Mouse (Mus musculus) Patski (cell line): Measurements from ENCODE around the gene Atp2a1. TPM values are rescaled to one million over a fixed set of nuclear protein-coding genes. Genes with fewer than 3 reads are reported as not detected.

ENCODE experiments used
- ATAC-seq: fragments of 100-300 bp; one replicate; pipeline ENCODE4 v1.8.0; 2021
- CTCF ChIA-PET: fragments of 350-600 bp; sonication (Branson Sonifier 250); formaldehyde crosslinking; loops from one replicate; lab custom pipeline; 2022; ENCODE audit warnings: inconsistent platforms; lab: Charles Lee
- POLR2A ChIA-PET: fragments of 350-600 bp; sonication (Branson Sonifier 250); formaldehyde crosslinking; loops from one replicate; lab custom pipeline; 2022; ENCODE audit warnings: antibody characterized with exemption, inconsistent platforms; lab: Charles Lee
- DNase-seq: peaks from one replicate; pipeline ENCODE4 v3.0.0-alpha.2; 2011; ENCODE audit warnings: low read depth, low spot score
- H3K27me3 ChIP-seq: fragments of 371-371 bp; one replicate; pipeline ENCODE4 v1.5.1; 2021
- CTCF ChIP-seq: fragments of 100-300 bp; IDR thresholded peaks from one replicate; pipeline ENCODE4 v1.5.1; 2021
- in situ Hi-C: fragments of 300-500 bp; cut with MboI; formaldehyde crosslinking; loops from 3 replicates; pipeline ENCODE4 v1.11.1; 2018; ENCODE audit warnings: low pct_unique_long_range_greater_than_20kb, mixed read lengths
- polyA plus RNA-seq: library from polyadenylated mRNA; unstranded; gene quantifications from one replicate; pipeline ENCODE4 v1.2.3, GENCODE M21; 2021

The Atp2a1 gene
- polyA plus RNA-seq, 1 experiment from 2014 or later, result 0.10 TPM

- ATAC-seq, result no peak
- no peaks in the 10 kb centered on the region for H3K27me3 ChIP-seq
- in situ Hi-C loops, result loop anchor here (5.0 kb wide), 1 partner anchor 129 kb away; no protein-coding TSS in a partner anchor
- no peak for TF ChIP-seq CTCF
- no peak for DNase-seq
- CTCF ChIA-PET, result no interaction called here
- POLR2A ChIA-PET, result no interaction called here
These were observed 65.1 kb downstream of the Atp2a1 start for GRCm38 (mm10) chr7:126397822-126398221.

GRCm38 (mm10) chr7:126397221-126397620 lies 65.7 kb downstream of the Atp2a1 start:
- no peaks in the 10 kb centered on the region for H3K27me3 ChIP-seq
- TF ChIP-seq CTCF, result no peak
- no peak for DNase-seq
- ChIA-PET CTCF (interaction anchor here (0.6 kb wide), 1 partner anchor 129 kb away, joined by 3 read pairs; no protein-coding TSS in a partner anchor), POLR2A (no interaction called here)
- no peak for ATAC-seq
- in situ Hi-C loops, result loop anchor here (5.0 kb wide), 1 partner anchor 130 kb away; no protein-coding TSS in a partner anchor

GRCm38 (mm10) chr7:126396298-126397119 lies 66.4 kb downstream of the Atp2a1 start, which contains the start of gene Nfatc2ip:
Gene Nfatc2ip (minus strand): TSS chr7:126396737.
- DNase-seq (peak; percentile 99), ATAC-seq (peak; percentile 98)
- ChIA-PET CTCF (interaction anchor here (0.6 kb wide), 1 partner anchor 130 kb away, joined by 3 read pairs; no protein-coding TSS in a partner anchor), POLR2A (no interaction called here)
- no peak for TF ChIP-seq CTCF
- in situ Hi-C loops, result loop anchor here (5.0 kb wide), 1 partner anchor 131 kb away; no protein-coding TSS in a partner anchor
- H3K27me3 ChIP-seq, result no peaks in the 10 kb centered on the region

Other genes with a start within 250 kb of the Atp2a1 start
- gene Sbk1, start 190.5 kb downstream of the Atp2a1 start, polyA plus RNA-seq, result 19.4 TPM
- 0.95 TPM for gene Lat, start 93.5 kb downstream of the Atp2a1 start, polyA plus RNA-seq
- gene Spns1, start 85.7 kb downstream of the Atp2a1 start, polyA plus RNA-seq, result 69.3 TPM
- 8.9 TPM for gene Nfatc2ip, start 66.4 kb downstream of the Atp2a1 start, polyA plus RNA-seq
- not detected for gene Cd19, start 48.2 kb downstream of the Atp2a1 start, polyA plus RNA-seq
- gene Rabep2, start 34.3 kb downstream of the Atp2a1 start, polyA plus RNA-seq, result 30.2 TPM
- gene Sh2b1, start 12.3 kb upstream of the Atp2a1 start, polyA plus RNA-seq, result 64.4 TPM
- 159 TPM for gene Tufm, start 24.3 kb upstream of the Atp2a1 start, polyA plus RNA-seq
- gene Atxn2l, start 40.3 kb upstream of the Atp2a1 start, polyA plus RNA-seq, result 113 TPM
- gene Eif3c, start 103.3 kb upstream of the Atp2a1 start, polyA plus RNA-seq, result 322 TPM
- gene Apobr, start 121.8 kb upstream of the Atp2a1 start, polyA plus RNA-seq, result 0.94 TPM
- gene Cln3, start 122.7 kb upstream of the Atp2a1 start, polyA plus RNA-seq, result 2.6 TPM
- 0.68 TPM for gene Il27, start 131.8 kb upstream of the Atp2a1 start, polyA plus RNA-seq
- gene Nupr1, start 167.8 kb upstream of the Atp2a1 start, polyA plus RNA-seq, result 138 TPM
- 21.1 TPM for gene Sgf29, start 186.2 kb upstream of the Atp2a1 start, polyA plus RNA-seq
- 0.62 TPM for gene Sult1a1, start 213.3 kb upstream of the Atp2a1 start, polyA plus RNA-seq
- gene Bola2, start 232.3 kb upstream of the Atp2a1 start, polyA plus RNA-seq, result 102 TPM
- 14.8 TPM for gene Slx1b, start 232.7 kb upstream of the Atp2a1 start, polyA plus RNA-seq
- gene Coro1a, start 244.7 kb upstream of the Atp2a1 start, polyA plus RNA-seq, result 1.3 TPM